Mouse (Mus musculus): ENCODE measurements at regions not wholly inside any gene's neighbourhood (a gene's known extent, or its start where the extent isn't known, plus 50 kb on each side); places are given as distances from the start of the nearest gene placed in this dataset.
A peak's percentile ranks its signal among the peaks of the same experiment; 100 is the strongest.

- DNase-seq (ENCODE audit: low read depth, low spot score): no peak
Measured at GRCm38 (mm10) chr17:58820588-58821195, 170.5 kb downstream of the Pdzph1 start.

- no peak for DNase-seq (ENCODE audit: low read depth, low spot score)
Measured at GRCm38 (mm10) chr17:58819339-58819738, 171.8 kb downstream of the Pdzph1 start.

GRCm38 (mm10) chr17:58775451-58775850 is 215.7 kb downstream of the Pdzph1 start:
- DNase-seq (ENCODE audit: low read depth, low spot score): peak; percentile 54

- no peak for DNase-seq (ENCODE audit: low read depth, low spot score)
Measured at GRCm38 (mm10) chr17:58773595-58773994, 217.6 kb downstream of the Pdzph1 start.

GRCm38 (mm10) chr17:58765141-58765540 is 226.0 kb downstream of the Pdzph1 start:
- DNase-seq (ENCODE audit: low read depth, low spot score): no peak

GRCm38 (mm10) chr17:58749000-58749399 is 242.2 kb downstream of the Pdzph1 start:
- no peak for DNase-seq (ENCODE audit: low read depth, low spot score)

- no peak for DNase-seq (ENCODE audit: low read depth, low spot score)
Measured at GRCm38 (mm10) chr17:58748264-58748663, 242.9 kb downstream of the Pdzph1 start.

- DNase-seq (ENCODE audit: low read depth, low spot score): no peak
Measured at GRCm38 (mm10) chr17:58710748-58711478, 280.3 kb downstream of the Pdzph1 start.

GRCm38 (mm10) chr17:58690211-58690610 is 301.0 kb downstream of the Pdzph1 start:
- no peak for DNase-seq (ENCODE audit: low read depth, low spot score)

GRCm38 (mm10) chr17:58672291-58672690 is 318.9 kb downstream of the Pdzph1 start:
- no peak for DNase-seq (ENCODE audit: low read depth, low spot score)

GRCm38 (mm10) chr17:58668036-58668435 is 323.1 kb downstream of the Pdzph1 start:
- no peak for DNase-seq (ENCODE audit: low read depth, low spot score)

- DNase-seq (ENCODE audit: low read depth, low spot score): no peak
Measured at GRCm38 (mm10) chr17:58643793-58644192, 347.4 kb downstream of the Pdzph1 start.

- DNase-seq (ENCODE audit: low read depth, low spot score): no peak
Measured at GRCm38 (mm10) chr17:58642273-58642672, 348.9 kb downstream of the Pdzph1 start.

- no peak for DNase-seq (ENCODE audit: low read depth, low spot score)
Measured at GRCm38 (mm10) chr17:58598911-58599310, 392.3 kb downstream of the Pdzph1 start.

- no peak for DNase-seq (ENCODE audit: low read depth, low spot score)
Measured at GRCm38 (mm10) chr17:58596661-58597060, 394.5 kb downstream of the Pdzph1 start.

- no peak for DNase-seq (ENCODE audit: low read depth, low spot score)
Measured at GRCm38 (mm10) chr17:58587946-58588345, 403.2 kb downstream of the Pdzph1 start.

- no peak for DNase-seq (ENCODE audit: low read depth, low spot score)
Measured at GRCm38 (mm10) chr17:58572885-58573284, 418.3 kb downstream of the Pdzph1 start.
